Mouse (Mus musculus): ENCODE measurements around the gene Mlxip.

Mlxip gene

DNA sequence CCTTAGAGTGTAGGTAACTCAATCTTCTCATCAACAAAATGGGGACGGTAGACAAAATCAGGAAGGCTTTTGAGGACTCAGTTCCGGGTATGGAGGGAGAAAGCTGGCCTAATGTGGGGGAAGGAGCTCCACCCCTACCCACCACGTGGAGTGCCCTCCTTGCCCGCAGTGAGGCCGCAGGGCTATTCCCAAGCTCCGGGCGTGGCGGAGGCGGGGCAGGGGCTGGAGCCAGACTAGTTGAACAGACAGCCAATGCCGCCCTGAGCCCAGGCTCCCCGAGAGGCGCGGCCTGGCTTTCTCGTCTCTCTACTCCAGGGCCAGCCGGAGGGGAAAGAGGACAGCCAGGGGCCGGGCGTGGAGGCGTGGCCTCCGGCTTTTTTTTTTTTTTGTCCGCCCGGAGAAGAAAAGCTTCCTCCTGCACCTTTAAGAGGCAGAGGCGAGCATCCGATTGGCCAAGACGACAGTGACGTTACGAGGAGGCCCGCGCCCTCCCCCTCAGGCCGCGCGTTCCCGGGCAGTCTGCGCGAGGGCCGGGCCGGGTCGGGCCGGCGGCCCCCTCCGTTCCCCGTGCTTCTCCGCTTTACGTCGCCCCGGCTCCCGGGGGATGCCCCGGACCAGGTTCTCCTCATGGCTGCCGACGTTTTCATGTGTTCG lies at the start of gene Mlxip:
Gene Mlxip, plus strand, starts transcription at position 496 of the 654 bp plus-strand sequence.
- peak; percentile 95 to 96 for DNase-seq (ENCODE audit: low spot score in 2 of 2)

DNA sequence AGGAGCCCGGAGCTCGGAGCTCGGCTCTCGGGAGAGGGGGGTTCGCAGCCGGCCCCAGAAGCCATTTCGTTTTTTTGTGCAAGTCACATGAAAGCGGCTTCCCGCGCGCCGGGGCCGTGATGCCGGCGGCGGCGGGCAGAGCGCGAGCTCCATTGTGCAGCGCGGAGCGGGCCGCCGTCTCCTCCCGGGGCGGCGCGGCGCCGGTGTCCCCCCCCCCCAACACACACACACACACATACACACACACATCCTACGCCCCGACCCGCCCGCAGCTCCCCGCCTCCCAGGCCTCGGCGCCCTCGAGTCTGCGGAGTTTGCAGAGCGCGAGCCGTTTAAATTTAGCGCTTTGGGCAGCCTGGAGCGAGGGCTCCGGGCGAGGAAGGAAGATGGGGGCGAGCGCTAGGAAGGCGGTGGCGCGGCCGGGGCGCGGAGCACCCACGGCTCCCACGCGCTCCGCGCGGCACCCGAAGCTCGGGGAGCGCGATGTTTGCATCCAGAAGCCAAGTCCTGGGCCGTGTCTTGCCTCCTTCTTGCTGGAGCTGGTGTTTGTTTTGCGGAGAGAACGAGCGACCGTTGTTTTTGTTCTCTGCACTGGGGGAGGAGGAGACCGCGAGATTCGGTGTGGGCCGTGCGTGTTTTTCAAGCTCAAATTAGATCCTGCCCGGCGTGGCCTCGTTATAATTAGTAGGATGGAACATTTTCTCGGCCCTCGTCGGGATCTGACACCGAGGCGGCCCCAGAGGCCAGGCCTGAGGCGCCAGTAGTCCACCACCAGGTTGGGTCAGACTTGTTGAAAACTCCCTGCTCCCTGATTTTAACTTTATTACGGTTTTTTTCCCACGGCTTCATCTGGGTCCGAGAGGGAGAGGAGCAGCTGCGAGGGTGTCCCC lies 49.4 kb upstream of the Mlxip start:
- DNase-seq (ENCODE audit: low spot score in 2 of 2) = peak; percentile 70 to 77

DNA sequence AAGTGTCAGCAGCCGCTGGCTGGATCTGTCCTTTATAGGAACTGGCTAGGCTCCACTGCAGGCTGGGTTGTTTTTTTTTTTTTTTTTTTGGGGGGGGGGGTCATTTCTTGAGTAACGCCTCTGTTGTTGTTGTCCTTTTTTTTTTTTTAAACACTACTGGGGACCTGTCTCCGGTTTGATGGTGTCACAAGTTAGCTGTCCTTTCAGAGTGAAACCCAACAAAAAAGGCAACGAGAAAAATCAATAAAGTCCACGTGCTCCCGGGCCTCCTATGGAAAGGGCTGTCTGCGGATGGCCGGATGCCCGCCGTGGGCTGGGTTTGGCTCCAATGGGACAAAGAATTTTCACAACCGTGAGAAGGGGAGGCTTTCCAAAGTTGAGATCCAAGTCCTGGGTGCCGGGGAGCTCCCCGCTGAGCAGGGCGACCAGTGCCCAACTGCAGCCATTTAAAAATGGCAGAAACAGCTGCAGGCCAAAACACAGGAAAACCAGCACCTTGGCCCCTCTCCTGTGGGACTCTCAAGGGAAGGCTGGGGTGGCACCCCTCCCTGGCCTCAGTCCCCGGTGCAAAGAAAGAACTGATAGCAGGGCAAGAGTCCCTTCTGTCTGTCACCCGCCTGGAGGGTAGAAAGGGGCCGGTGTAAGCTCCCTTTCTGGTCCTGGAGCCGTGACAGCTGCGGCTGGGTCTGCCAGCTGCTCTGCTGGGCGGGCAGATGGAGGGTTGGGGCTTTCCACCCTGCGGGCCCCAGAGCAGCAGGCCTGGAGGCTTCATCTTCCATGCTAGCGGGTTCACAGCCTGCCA lies 48.5 kb upstream of the Mlxip start:
- DNase-seq (ENCODE audit: low spot score in 2 of 2) = peak; percentile 82 to 86

DNA sequence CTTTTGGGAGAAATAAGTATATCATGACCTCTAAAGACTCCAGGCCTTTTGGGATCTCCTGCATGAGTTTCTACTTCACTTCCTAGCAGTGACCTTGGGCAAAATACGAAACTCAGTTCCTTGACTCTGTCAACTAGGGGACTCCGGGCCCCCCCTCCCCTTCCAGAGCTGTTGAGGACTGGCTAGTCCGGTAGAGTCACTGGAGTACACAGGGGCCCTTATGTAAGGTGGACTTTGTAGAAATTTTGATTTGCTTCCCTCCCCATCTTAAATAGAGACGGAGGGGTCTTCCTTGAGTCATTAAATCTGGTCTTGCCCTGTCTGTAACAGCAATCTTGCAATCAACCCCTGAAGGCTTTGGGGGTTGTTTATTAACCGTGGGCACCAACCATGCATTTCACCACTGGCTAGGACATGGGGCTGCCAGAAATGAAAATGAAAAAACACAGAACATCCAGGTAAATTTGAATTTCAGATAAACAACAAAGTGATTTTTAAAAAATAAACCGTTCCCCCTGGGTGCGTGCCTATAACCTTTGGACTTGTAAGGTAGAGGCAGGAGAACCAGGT lies 47.8 kb upstream of the Mlxip start:
- no peak for DNase-seq (ENCODE audit: low spot score in 2 of 2)

DNA sequence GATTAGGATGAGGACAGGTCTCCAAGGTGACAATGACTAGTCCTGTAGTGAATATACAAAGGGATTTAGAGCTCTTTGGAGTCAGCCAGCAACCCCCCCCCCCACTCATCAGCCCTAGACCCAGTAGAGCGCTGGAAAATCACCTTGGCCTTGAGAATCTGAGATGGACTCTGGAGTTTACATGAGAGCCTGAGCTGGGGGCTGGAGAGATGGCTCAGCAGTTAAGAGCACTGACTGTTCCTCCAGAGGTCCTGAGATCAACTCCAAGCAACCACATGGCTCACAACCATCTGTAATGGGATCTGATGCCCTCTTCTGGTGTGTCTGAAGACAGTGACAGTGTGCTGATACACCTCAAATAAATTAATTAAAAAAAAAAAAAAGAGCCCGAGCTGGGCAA lies 46.6 kb upstream of the Mlxip start:
- DNase-seq (ENCODE audit: low spot score in 2 of 2) = no peak

DNA sequence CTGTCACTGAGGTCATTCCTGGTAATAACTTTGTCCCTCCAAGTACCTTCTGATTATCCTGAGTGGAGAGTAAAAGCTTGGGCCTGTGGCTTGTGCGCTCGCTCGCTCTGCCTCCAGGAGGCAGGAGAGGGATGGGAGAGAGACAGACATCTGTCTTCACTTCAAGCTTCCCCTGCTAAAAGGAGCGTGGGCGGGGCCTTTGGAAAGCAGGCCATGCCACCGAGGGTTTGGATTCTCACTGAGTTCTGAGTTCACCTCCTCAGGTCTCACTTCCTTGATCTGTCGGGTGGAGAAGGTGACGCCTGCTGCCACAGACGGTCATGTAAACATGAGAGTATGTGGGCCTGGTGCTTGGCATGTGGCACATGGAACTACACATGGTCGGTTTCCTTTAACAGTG lies 44.2 kb upstream of the Mlxip start:
- DNase-seq (ENCODE audit: low spot score in 2 of 2) = no peak

DNA sequence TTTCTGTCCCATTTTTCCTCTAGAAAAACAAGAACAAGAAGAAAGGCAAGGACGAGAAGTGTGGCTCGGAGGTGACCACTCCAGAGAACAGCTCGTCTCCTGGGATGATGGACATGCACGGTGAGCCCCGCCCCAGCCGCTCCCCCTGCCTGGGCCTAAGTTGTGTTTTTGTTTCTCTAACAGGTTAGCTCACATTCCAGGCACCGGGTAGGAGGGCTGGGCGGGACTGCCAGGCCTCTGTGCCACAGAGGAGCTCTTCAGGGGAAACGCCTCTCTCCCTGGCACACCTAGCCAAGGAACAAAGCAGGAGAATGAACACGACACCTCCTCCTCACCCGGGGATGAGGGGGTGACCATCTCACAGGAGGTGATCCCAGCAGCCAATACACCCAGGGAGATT lies 38.7 kb upstream of the Mlxip start:
- DNase-seq (ENCODE audit: low spot score in 2 of 2) = no peak

DNA sequence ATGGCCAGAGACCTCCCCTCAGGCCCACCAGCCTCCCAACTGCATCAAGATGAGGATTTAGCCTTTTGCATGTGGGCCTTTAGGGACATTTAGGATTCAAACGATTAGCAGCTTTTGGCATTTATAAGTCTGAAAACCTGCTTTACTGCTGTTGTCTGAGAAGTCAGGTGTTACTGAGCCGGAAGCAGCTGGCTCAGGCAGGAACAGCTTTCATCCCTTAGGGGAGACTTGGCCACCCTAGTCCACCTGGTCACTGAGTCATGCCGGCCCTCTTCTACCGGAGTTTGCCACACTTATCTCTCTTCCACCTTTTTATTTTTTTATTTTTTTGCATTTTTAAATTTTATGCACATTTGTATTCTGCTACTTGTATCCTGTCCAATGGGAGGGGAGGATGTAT lies 37.3 kb upstream of the Mlxip start:
- DNase-seq (ENCODE audit: low spot score in 2 of 2) = no peak

DNA sequence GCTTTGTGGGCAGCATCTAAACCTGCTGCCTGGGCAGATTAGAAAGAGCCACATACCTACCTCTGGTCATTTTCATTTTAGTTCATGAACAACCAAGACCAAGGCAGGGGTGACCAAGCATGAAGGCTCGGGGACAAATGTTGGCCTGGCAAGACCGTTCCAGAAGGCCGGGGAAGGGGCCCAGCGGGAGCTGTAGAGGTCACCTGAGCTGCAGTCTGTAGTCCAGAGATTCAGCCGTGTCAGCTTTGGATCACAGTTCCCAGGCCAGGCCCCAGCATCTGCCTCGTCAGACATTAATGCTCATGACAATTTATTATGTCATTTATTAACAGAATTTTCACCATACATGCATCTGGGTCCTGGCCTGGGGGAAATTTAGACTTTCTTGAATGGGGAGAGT lies 35.2 kb upstream of the Mlxip start:
- DNase-seq (ENCODE audit: low spot score in 2 of 2) = no peak

DNA sequence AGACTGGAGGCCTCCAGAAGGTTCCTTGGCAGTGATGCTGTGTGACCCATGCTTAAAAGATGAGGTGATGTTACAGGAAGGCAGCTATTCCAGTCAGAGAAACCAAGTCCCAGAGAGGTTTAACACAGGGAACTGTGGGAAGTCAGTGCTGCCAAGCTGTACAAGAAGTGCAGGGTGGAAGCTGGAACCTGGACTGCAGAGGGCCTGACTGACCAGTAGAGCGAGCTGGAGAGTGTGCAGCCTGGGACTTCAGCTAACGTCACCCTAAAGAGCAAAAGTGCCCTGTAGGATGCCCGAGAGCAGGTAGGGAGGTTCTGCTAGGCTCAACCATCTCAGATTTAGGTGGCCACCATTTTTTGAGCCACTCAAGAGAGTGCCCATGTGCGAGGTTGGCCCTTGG lies 31.7 kb upstream of the Mlxip start:
- DNase-seq (ENCODE audit: low spot score in 2 of 2) = no peak

DNA sequence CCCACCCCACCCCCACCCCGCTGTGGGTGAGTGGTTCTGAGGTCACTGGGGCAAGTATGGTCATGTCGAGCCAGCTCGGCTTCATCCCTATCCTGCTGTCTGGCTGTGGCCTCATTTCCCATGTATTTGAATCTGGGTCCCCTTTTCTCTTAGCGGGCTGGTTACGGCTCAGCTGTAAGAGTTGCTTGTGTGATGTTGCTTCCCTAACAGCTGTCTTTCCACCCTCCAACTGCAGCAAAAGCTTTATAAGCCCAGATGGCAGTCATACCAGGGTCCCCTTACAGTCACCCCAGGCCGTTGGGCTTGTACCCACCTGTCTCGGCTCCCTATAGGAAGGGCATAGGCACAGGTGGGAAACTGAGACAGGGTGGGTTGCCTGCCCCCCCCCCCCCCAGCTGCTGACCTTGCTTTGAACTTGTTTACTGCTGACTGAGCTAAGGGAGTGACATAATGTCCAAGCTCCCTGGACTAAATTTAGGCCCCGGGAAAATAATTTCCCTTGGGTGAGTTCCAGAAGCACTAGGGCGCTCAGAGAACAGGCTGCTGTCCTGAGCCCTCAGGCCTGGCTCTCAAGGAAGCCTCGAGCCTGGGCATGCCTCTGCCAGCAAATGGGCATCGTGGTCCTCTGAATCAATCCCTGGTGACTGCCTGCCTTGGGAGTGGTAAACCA lies 30.2 kb upstream of the Mlxip start:
- DNase-seq (ENCODE audit: low spot score in 2 of 2) = no peak

DNA sequence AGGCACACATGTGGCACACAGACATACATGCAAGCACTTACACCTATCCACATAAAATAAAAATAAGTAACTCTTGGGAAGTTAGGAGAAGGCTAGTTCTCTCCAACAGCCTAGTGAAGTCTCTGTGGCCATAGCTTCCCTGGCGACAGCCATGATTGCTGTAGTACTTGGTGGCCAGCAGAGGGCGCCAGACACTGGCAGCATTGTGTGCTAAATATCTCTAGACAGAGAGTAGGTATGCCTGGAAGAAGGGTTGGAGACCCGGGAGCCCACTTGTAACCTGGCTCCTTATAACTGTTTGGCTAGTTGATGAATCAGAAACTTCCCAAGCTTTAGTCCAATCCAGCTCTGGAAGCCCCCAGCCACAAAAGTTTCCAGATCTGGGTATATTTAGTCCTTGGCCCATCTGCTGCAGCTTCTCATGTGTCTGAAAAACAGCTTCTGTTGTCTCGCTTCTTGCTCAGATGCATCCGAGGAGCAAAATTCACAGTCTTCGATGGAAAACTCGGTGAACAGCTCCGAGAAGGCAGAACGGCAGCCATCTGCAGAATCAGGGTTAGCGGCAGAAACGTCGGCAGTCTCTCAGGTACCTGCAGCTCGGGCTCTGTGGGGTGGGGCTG lies 25.6 kb upstream of the Mlxip start:
- DNase-seq (ENCODE audit: low spot score in 2 of 2) = peak in 1 of 2 experiments; percentile 78

DNA sequence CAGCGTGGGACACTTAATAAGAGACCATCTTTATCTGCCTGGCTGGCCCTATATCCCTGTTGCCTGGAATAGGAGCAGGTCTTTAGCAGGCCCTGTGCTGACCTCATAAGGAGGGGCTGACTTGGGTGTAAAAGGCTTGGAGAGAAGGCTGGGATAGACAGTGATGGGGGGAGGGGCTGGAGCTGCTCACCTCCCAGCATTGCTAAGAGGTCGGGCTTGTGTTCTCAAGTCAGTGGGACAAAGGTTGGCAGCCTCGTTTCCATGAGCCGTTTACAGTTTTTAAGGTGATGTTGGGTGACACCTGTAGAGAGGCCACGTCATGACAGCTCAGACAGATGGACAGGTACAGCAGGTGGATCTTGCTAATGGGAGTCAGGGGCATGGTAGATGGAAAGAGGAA lies 24.5 kb upstream of the Mlxip start:
- DNase-seq (ENCODE audit: low spot score in 2 of 2) = no peak

DNA sequence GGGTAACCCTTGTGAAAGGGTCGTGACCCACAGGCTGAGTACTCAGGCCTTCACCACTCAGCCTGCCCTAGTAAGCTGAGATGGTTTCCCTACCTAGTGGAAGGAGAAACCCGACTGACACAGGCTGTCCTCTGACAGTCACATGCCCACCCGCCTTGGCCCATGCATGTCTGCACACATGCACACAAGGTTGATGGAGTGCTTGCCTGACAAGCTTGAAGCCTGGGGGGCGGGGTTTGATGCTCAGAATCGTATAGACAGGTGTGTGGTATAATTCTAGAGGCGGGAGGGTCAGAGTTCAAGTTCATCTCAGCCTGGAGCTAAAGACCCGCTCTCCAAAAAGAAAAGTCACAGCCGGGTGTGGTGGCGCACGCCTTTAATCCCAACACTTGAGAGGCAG lies 19.3 kb upstream of the Mlxip start:
- no peak for DNase-seq (ENCODE audit: low spot score in 2 of 2)

DNA sequence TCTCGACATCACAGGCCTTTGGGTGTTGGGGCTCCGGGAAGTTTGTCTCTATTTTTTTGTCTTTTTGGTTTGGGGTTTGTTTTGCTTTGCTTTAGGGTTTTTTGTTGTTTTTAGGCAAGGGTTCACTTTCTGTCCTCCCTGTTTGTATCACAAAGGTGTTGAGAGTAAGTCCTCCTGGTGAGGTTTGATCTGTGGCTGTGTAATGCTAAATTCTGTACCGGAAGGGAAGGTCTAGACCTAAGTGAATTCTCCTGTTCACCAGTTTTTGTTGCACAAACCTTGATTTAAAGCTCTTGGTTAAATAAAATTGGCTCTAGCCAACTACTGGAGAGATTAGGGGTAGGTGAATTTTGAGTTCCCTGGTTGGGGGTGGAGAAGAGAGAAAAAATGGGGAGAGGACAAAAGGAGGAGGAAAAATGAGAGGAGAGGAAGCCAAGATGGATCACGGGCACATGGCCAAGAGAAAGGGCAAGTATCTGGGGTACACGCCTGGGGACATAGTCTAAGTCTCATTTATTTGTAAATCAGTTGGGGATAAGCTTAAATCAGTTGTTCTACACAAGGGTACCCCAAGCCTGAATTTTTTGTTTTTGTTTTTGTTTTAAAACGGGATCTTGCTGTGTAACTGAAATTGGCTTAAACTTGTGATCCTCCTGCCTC lies 18.7 kb upstream of the Mlxip start:
- no peak for DNase-seq (ENCODE audit: low spot score in 2 of 2)

DNA sequence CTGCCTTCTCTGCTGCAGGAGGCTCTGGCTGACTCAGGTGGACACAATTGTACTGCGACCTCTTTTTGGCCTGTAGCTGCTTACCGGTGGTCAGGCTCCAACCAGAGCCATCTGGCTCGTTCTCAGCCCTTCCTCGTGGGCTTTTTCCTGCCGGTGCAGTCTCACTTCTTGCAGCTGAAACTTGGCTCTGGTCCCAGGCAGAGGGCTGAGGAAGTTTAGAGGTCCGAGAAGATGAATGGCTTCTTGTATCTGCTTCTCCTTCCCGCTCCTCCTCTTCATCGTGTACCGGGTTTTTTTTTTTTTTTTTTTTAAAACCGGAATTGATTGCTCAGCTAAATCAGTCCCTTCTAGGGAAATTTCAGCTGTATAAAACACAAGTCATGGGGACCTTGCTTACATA lies 18.0 kb upstream of the Mlxip start:
- peak; percentile 88 to 90 for DNase-seq (ENCODE audit: low spot score in 2 of 2)

DNA sequence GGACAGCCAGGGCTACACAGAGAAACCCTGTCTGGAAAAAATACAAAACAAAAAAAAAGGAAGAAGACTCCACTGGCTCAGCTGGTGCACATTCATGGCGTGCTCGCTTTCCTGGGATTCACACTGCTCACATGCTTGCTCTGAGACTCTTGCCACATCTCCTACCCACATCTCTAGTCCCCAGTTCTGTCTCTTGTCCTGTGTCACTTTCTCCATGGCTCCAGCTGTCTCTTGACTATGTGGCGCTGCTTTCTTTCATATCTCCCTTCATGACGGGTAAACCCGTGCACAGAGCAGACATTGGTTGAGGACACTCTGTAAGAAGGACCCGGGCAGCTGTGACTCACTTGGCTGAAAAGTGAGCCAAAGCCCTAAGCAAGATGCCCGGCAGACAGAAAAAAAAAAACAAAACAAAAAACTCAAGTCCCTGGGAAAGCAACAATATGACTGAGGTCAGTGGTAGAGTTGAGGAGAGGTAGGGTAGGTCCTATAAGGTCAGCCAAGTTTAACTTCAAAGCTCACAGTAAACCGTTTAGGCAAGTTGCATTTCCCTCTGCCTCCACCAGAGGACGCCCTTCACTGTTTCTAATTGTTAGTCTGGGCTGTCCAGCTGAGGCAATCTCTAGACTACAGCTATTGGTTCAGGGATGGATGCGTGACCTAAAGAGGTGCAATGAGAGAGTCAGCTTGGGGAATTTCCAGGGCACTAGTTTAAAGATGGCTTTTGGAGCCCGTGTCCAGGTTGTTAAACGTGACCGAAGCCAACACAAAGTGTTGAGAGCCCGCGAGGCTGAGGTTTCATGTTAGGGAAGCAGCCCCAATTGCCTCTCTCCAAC lies 17.3 kb upstream of the Mlxip start:
- peak; percentile 76 to 84 for DNase-seq (ENCODE audit: low spot score in 2 of 2)

DNA sequence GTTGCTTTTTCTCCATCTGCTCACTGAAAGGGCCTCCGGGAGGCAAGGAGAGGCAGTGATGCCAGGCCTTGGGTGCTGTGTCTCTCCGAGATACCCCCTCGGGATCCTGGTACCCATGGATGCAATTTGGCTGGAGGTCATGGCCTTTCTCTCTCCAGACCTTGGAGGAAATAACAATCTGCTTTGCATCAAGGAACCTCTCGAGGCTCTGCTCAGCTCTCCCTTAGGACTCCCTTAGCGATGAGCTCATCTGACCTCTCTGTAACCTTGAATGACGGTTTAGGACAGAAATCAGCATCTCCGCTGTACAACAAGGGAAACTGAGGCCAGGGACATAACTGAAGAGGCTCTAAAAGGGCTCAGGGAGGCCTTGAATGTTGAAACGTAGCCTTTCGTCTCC lies 15.9 kb upstream of the Mlxip start:
- no peak for DNase-seq (ENCODE audit: low spot score in 2 of 2)

DNA sequence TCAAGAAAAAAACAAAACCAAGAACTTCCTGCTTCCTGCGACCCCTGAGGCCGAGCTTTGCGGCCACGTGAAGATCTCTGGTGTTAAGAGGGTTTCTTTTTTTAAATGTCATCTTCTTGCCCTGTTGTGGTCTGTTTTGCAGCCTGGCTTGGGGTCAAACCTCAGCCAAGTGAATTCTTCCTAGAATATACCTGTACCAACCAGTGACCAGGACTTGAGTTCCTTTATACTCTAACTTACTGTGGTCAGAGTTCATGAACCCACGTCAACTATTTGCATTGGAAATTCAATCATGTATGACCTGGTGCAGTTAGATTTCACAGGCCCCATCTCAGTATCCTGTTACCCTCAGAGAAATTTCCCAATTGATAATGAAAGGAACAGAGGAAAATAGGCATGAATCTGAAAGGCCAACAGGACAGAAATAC lies 15.1 kb upstream of the Mlxip start:
- no peak for DNase-seq (ENCODE audit: low spot score in 2 of 2)

DNA sequence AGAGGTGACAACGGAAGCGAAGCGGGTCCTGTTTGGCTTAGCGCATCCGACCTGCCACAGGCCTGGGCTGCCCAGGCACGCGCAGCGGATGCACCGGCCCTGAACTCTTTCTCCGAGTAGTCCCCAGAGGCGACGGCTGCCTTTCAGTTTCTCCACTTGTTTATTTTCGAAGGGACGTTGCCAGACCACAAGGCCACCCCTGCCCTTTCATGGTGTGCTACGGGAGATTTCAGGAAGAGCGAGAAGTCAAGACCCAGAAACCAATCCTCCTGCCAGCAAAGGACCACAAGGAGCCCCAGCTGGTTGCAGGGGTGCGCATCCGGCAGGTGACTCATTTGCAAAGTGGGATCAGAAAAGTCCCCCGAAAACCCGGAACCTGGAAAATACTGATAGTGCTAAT lies 12.6 kb upstream of the Mlxip start:
- DNase-seq (ENCODE audit: low spot score in 2 of 2) = no peak

Data from right cerebral cortex, postnatal 10 days (tissue).